Mouse (Mus musculus) heart, embryonic 11.5 days (tissue): ENCODE data around the gene Pnma1. TPM values are rescaled to one million over a fixed set of nuclear protein-coding genes. Genes with fewer than 3 reads are reported as not detected.

Source experiments
- ATAC-seq: fragments of 200-750 bp; cut with Nextera tagmentation; replicated peaks from 2 replicates; pipeline ENCODE4 v1.8.0; 2017; ENCODE audit warnings: moderate library complexity; ENCODE audit not compliant: insufficient number of reproducible peaks, low FRiP score, low TSS enrichment
- H3K27ac ChIP-seq: fragments of 300-500 bp; sonication (generic); 2 replicates; pipeline ENCODE4 v1.5.1; 2014; ENCODE audit warnings: mild to moderate bottlenecking, low read depth, low read length
- H3K27me3 ChIP-seq: fragments of 300-500 bp; sonication (generic); 2 replicates; pipeline ENCODE4 v1.6.1; 2014; ENCODE audit warnings: mild to moderate bottlenecking, low read length, mixed read lengths; ENCODE audit not compliant: control insufficient read depth, insufficient read depth
- H3K36me3 ChIP-seq: fragments of 300-500 bp; sonication (generic); 2 replicates; pipeline ENCODE4 v1.6.1; 2014; ENCODE audit warnings: mild to moderate bottlenecking, low read length, moderate library complexity, mixed read lengths; ENCODE audit not compliant: control insufficient read depth, insufficient read depth
- H3K4me1 ChIP-seq: fragments of 300-500 bp; sonication (generic); 2 replicates; pipeline ENCODE4 v1.6.1; 2014; ENCODE audit warnings: low read length; ENCODE audit not compliant: control insufficient read depth, insufficient read depth
- H3K4me2 ChIP-seq: fragments of 300-500 bp; sonication (generic); 2 replicates; pipeline ENCODE4 v1.6.1; 2014; ENCODE audit warnings: mild to moderate bottlenecking, moderate library complexity
- H3K4me3 ChIP-seq: fragments of 300-500 bp; sonication (generic); 2 replicates; pipeline ENCODE4 v1.5.1; 2014; ENCODE audit warnings: low read depth, low read length
- H3K9ac ChIP-seq: fragments of 300-500 bp; sonication (generic); 2 replicates; pipeline ENCODE4 v1.6.1; 2014; ENCODE audit warnings: mild to moderate bottlenecking, low read depth, low read length, moderate library complexity
- H3K9me3 ChIP-seq: fragments of 300-500 bp; sonication (generic); replicated peaks from 2 replicates; pipeline ENCODE4 v1.6.1; 2016; ENCODE audit warnings: low read length; ENCODE audit not compliant: control insufficient read depth
- WGBS: fragments of 180-500 bp; shearing (Covaris S2); extraction: QIAGEN DNeasy Blood & Tissue Kit; methylation state at CpG from one replicate; pipeline ENCODE4 v1.1.7; 2014; ENCODE audit not compliant: insufficient replicate concordance; 5-methylcytosine and 5-hydroxymethylcytosine counted together
- polyA plus RNA-seq: library from polyadenylated mRNA; unstranded; fragments of >200 nt; fragmentation: Nextera tagmentation; extraction: Ambion mirVana; gene quantifications from 2 replicates; pipeline ENCODE4 v1.2.1, GENCODE M21; 2014

Gene Pnma1
- polyA plus RNA-seq, 1 experiment from 2014 or later: 0.50 TPM

DNA sequence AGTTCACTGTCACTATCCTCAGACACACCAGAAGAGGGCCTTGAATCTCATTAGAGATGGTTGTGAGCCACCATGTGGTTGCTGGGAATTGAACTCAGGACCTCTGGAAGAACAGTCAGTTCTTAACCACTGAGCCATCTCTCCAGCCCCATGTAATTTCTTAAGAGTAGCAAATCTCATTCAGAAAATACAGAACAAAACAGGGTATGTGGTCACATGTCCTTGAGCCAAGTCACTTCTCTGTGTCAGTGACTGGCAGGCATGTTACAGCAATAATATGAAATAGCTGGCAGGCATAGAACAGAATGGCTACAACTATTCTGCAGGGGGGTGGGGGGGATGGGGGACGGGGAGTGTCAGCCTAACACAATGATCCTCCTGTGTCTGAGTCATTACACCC lies 48.2 kb downstream of the Pnma1 start:
- Histone ChIP-seq H3K27me3 (no peaks in the 10 kb centered on the region), H3K4me2 (peak overlapping the region; percentile 88; the same call in 1 of the 2 replicates), H3K4me1 (no peaks in the 10 kb centered on the region), H3K9ac (no peak overlapping the region), H3K36me3 (no peaks in the 10 kb centered on the region), H3K4me3 (no peak overlapping the region; the same call in 1 of the 2 replicates), H3K27ac (no peak overlapping the region), H3K9me3 (no peaks in the 10 kb centered on the region)
- 71% methylated on average over 1 of the region's 1 CpGs for WGBS
- ATAC-seq: no peak

DNA sequence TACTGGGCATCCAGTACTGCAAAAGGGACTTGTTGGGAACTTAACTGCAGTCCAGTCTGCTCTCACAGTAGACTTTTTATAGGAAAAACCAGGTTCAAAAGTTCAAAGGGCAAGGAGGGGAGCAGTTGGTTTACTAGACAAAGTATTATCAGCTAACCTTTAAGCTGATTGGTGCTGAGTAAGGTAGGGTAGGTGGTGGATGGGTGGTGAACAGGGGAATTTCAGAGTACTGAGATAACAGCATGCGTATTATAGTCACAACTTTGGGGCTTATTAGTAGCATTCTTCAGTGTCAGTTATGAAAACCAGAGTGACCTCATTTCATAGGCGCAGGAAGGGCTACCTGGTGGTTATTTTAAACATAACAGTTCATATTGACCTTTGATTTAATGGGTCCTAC lies 48.7 kb downstream of the Pnma1 start:
- Histone ChIP-seq H3K9ac (no peak overlapping the region), H3K27ac (no peak overlapping the region), H3K9me3 (no peaks in the 10 kb centered on the region), H3K4me1 (no peaks in the 10 kb centered on the region), H3K27me3 (no peaks in the 10 kb centered on the region), H3K4me3 (no peak overlapping the region), H3K4me2 (no peak overlapping the region), H3K36me3 (no peaks in the 10 kb centered on the region)
- ATAC-seq: no peak
- 85% methylated on average over 2 of the region's 2 CpGs for WGBS

Other genes with a start within 250 kb of the Pnma1 start
- gene Numb, start 226.6 kb downstream of the Pnma1 start, polyA plus RNA-seq: 34.3 and 41.7 TPM in 2 replicates
- gene Riox1, start 197.9 kb downstream of the Pnma1 start, polyA plus RNA-seq: 9.6 and 10.4 TPM in 2 replicates
- not detected in 2 replicates for gene Heatr4, start 163.6 kb downstream of the Pnma1 start, polyA plus RNA-seq
- gene Acot2, start 160.6 kb downstream of the Pnma1 start, polyA plus RNA-seq: 33.0 and 35.5 TPM in 2 replicates
- 19.3 and 20.7 TPM in 2 replicates for gene Acot1, start 139.0 kb downstream of the Pnma1 start, polyA plus RNA-seq
- 0.37 and 0.43 TPM in 2 replicates for gene Acot4, start 110.1 kb downstream of the Pnma1 start, polyA plus RNA-seq
- not detected in 2 replicates for gene Gm49366, start 109.6 kb downstream of the Pnma1 start, polyA plus RNA-seq
- gene Acot3, start 96.3 kb downstream of the Pnma1 start, polyA plus RNA-seq: 0.13 and 0.67 TPM in 2 replicates
- not detected in 2 replicates for gene Acot5, start 79.2 kb downstream of the Pnma1 start, polyA plus RNA-seq
- 0.89 and 1.0 TPM in 2 replicates for gene Acot6, start 47.8 kb downstream of the Pnma1 start, polyA plus RNA-seq
- gene Dnal1, start 34.1 kb downstream of the Pnma1 start, polyA plus RNA-seq: 2.9 and 3.1 TPM in 2 replicates
- 5.9 and 7.1 TPM in 2 replicates for gene Elmsan1, start 70.4 kb upstream of the Pnma1 start, polyA plus RNA-seq
- 62.5 and 74.7 TPM in 2 replicates for gene Ptgr2, start 136.7 kb upstream of the Pnma1 start, polyA plus RNA-seq
- 56.0 and 58.0 TPM in 2 replicates for gene Zfp410, start 168.4 kb upstream of the Pnma1 start, polyA plus RNA-seq
- 57.4 and 68.0 TPM in 2 replicates for gene Coq6, start 213.2 kb upstream of the Pnma1 start, polyA plus RNA-seq
- gene Fam161b, start 213.3 kb upstream of the Pnma1 start, polyA plus RNA-seq: 5.7 and 6.6 TPM in 2 replicates